Mouse (Mus musculus) left cerebral cortex, adult 8-10 months (tissue): ENCODE measurements around the gene Vgll4. TPM values are rescaled to one million over a fixed set of nuclear protein-coding genes. Genes with fewer than 3 reads are reported as not detected.

Source experiments
- DNase-seq, 2 experiments: peaks; one replicate each; pipeline ENCODE4 v3.0.0; 2022; ENCODE audit warnings: low spot score in 2 of 2
- total RNA-seq, 4 experiments: library from RNA; stranded (reverse); gene quantifications; 2 replicates each; pipeline ENCODE4 v1.2.4; 2022

Vgll4 gene
- total RNA-seq, 4 experiments from 2014 or later, result 59.0 to 76.6 (median 62.4) TPM

GRCm38 (mm10) chr6:114921632-114922354, 48.0 kb downstream of the Vgll4 start:
- peak in 1 of 2 experiments; percentile 76 for DNase-seq

- no peak for DNase-seq
These were observed 49.0 kb downstream of the Vgll4 start for GRCm38 (mm10) chr6:114920523-114921445.

- no peak for DNase-seq
These were observed 50.0 kb downstream of the Vgll4 start for GRCm38 (mm10) chr6:114919670-114920313.

- DNase-seq, result no peak
These were observed 50.8 kb downstream of the Vgll4 start for GRCm38 (mm10) chr6:114918994-114919393.

- DNase-seq, result no peak
These were observed 51.8 kb downstream of the Vgll4 start for GRCm38 (mm10) chr6:114917770-114918635.

- no peak for DNase-seq
These were observed 52.7 kb downstream of the Vgll4 start for GRCm38 (mm10) chr6:114917129-114917528.

GRCm38 (mm10) chr6:114916715-114916992, 53.1 kb downstream of the Vgll4 start:
- DNase-seq, result no peak

- DNase-seq, result no peak
These were observed 53.7 kb downstream of the Vgll4 start for GRCm38 (mm10) chr6:114915915-114916714.

GRCm38 (mm10) chr6:114914041-114914716, 55.6 kb downstream of the Vgll4 start:
- DNase-seq, result no peak

GRCm38 (mm10) chr6:114913142-114913541, 56.7 kb downstream of the Vgll4 start:
- no peak for DNase-seq

GRCm38 (mm10) chr6:114911540-114911939, 58.3 kb downstream of the Vgll4 start:
- no peak for DNase-seq

- DNase-seq, result no peak
These were observed 60.0 kb downstream of the Vgll4 start for GRCm38 (mm10) chr6:114909801-114910200.

- DNase-seq, result no peak
These were observed 62.3 kb downstream of the Vgll4 start for GRCm38 (mm10) chr6:114907459-114907858.

- no peak for DNase-seq
These were observed 63.6 kb downstream of the Vgll4 start for GRCm38 (mm10) chr6:114906209-114906608.

GRCm38 (mm10) chr6:114905253-114906028, 64.4 kb downstream of the Vgll4 start:
- no peak for DNase-seq

- no peak for DNase-seq
These were observed 65.0 kb downstream of the Vgll4 start for GRCm38 (mm10) chr6:114904818-114905217.

GRCm38 (mm10) chr6:114904233-114904632, 65.6 kb downstream of the Vgll4 start:
- DNase-seq, result no peak

- DNase-seq, result no peak
These were observed 67.9 kb downstream of the Vgll4 start for GRCm38 (mm10) chr6:114901921-114902320.

GRCm38 (mm10) chr6:114901321-114901824, 68.4 kb downstream of the Vgll4 start:
- DNase-seq, result no peak
